Mouse (Mus musculus) heart, embryonic 11.5 days (tissue): ENCODE measurements around the gene Ldlr. TPM values are rescaled to one million over a fixed set of nuclear protein-coding genes. Genes with fewer than 3 reads are reported as not detected.
"Not testable (repeated sequence)": the region's sequence is repeated elsewhere in the genome, so short reads cannot be mapped to it uniquely, and the experiment has no call there.

Experiments used
- ATAC-seq: fragments of 200-750 bp; cut with Nextera tagmentation; replicated peaks from 2 replicates; pipeline ENCODE4 v1.8.0; 2017; ENCODE audit warnings: moderate library complexity; ENCODE audit not compliant: insufficient number of reproducible peaks, low FRiP score, low TSS enrichment
- H3K27ac ChIP-seq: fragments of 300-500 bp; sonication (generic); 2 replicates; pipeline ENCODE4 v1.5.1; 2014; ENCODE audit warnings: mild to moderate bottlenecking, low read depth, low read length
- H3K27me3 ChIP-seq: fragments of 300-500 bp; sonication (generic); 2 replicates; pipeline ENCODE4 v1.6.1; 2014; ENCODE audit warnings: mild to moderate bottlenecking, low read length, mixed read lengths; ENCODE audit not compliant: control insufficient read depth, insufficient read depth
- H3K36me3 ChIP-seq: fragments of 300-500 bp; sonication (generic); 2 replicates; pipeline ENCODE4 v1.6.1; 2014; ENCODE audit warnings: mild to moderate bottlenecking, low read length, moderate library complexity, mixed read lengths; ENCODE audit not compliant: control insufficient read depth, insufficient read depth
- H3K4me1 ChIP-seq: fragments of 300-500 bp; sonication (generic); 2 replicates; pipeline ENCODE4 v1.6.1; 2014; ENCODE audit warnings: low read length; ENCODE audit not compliant: control insufficient read depth, insufficient read depth
- H3K4me2 ChIP-seq: fragments of 300-500 bp; sonication (generic); 2 replicates; pipeline ENCODE4 v1.6.1; 2014; ENCODE audit warnings: mild to moderate bottlenecking, moderate library complexity
- H3K4me3 ChIP-seq: fragments of 300-500 bp; sonication (generic); 2 replicates; pipeline ENCODE4 v1.5.1; 2014; ENCODE audit warnings: low read depth, low read length
- H3K9ac ChIP-seq: fragments of 300-500 bp; sonication (generic); 2 replicates; pipeline ENCODE4 v1.6.1; 2014; ENCODE audit warnings: mild to moderate bottlenecking, low read depth, low read length, moderate library complexity
- H3K9me3 ChIP-seq: fragments of 300-500 bp; sonication (generic); replicated peaks from 2 replicates; pipeline ENCODE4 v1.6.1; 2016; ENCODE audit warnings: low read length; ENCODE audit not compliant: control insufficient read depth
- WGBS: fragments of 180-500 bp; shearing (Covaris S2); extraction: QIAGEN DNeasy Blood & Tissue Kit; methylation state at CpG from one replicate; pipeline ENCODE4 v1.1.7; 2014; ENCODE audit not compliant: insufficient replicate concordance; 5-methylcytosine and 5-hydroxymethylcytosine counted together
- polyA plus RNA-seq: library from polyadenylated mRNA; unstranded; fragments of >200 nt; fragmentation: Nextera tagmentation; extraction: Ambion mirVana; gene quantifications from 2 replicates; pipeline ENCODE4 v1.2.1, GENCODE M21; 2014

The Ldlr gene
- polyA plus RNA-seq, 1 experiment from 2014 or later, result 11.1 TPM

DNA sequence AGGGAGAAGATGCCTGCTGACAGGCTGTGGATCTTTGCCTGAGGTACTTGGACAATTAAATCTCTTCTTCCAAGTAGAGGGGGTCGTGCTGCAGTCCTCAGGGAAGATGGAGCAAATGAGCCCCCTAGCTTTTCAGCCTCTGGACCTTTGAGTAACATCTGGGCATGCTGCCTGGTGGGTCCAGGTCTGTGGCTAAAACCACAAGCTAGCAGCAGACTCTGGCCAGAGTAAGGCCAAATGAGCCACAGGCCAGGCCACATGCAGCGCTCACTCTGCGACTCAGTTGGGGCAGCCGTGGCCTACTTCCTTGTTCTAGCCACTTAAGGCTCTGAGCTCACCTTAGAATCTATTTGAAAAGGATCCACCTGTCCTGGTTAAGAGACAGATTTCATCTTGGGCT lies 30.8 kb upstream of the Ldlr start:
- Histone ChIP-seq H3K27me3 (no peaks in the 10 kb centered on the region), H3K9me3 (no peaks in the 10 kb centered on the region), H3K4me2 (no peak overlapping the region), H3K36me3 (peaks cover 23% of the 10 kb centered on the region), H3K4me1 (0 out of 2 replicates have a peak, but pooled peaks cover 11% of the 10 kb centered on the region), H3K4me3 (no peak overlapping the region), H3K9ac (no peak overlapping the region), H3K27ac (no peak overlapping the region)
- WGBS, result 97% methylated on average over 4 of the region's 4 CpGs
- no peak for ATAC-seq

DNA sequence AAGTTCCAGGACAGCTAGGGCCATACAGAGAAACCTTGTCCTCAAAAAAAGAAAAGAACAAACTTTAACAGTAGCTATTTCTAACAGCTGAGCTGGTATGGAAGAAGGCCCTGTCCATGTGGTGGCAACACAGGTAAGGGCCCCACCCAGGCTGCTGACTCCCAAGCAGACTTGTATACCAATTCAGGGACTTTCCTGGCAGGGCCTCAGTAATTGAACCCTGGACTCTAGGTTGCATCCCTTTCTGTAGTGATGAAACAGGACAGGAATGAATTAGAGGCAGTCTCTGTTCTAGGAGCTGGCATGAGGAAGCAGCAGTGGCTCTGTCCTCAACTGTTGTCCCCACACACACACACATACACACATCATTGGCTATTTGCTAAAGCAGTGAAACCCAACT lies 29.2 kb upstream of the Ldlr start:
- no peak for ATAC-seq
- H3K9me3 ChIP-seq, result no peaks in the 10 kb centered on the region
- peaks cover 23% of the 10 kb centered on the region for H3K36me3 ChIP-seq
- no peaks in the 10 kb centered on the region for H3K27me3 ChIP-seq
- H3K4me3 ChIP-seq, result no peak overlapping the region
- no peak overlapping the region for H3K4me2 ChIP-seq
- no peak overlapping the region for H3K27ac ChIP-seq
- H3K4me1 ChIP-seq, result 0 out of 2 replicates have a peak, but pooled peaks cover 3% of the 10 kb centered on the region
- H3K9ac ChIP-seq, result no peak overlapping the region

DNA sequence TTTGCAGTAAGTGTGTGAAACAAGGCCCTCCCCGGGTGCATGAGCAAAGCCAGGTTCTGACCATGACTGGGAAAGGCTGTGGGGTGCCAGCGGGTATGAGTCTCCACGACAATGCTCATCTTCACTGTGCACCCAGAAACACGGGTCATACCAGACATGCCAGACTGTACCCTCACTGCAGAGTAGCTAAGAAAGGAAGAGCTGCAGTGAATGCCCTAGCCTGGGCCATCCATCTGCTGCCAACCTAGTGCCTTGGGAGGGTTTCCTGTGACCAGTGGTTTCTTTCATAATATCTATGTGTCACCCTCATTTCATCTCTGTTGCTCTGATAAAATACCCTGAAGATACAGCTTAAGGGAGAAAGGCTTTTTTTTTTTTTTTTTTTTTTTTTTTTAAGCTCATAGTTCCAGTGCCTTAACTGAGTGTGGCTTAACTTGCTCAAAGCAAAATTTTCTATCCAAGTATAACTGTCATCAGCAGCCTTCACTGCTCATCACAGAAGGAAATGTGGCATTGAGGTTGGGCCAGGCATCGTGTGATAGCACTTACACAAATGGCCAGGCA lies 28.0 kb upstream of the Ldlr start:
- no peak overlapping the region for H3K27ac ChIP-seq
- 90% methylated on average over 5 of the region's 5 CpGs for WGBS
- no peak for ATAC-seq
- no peak overlapping the region for H3K4me2 ChIP-seq
- no peaks in the 10 kb centered on the region for H3K27me3 ChIP-seq
- H3K9ac ChIP-seq, result no peak overlapping the region
- H3K36me3 ChIP-seq, result peaks cover 28% of the 10 kb centered on the region
- H3K4me3 ChIP-seq, result no peak overlapping the region
- H3K9me3 ChIP-seq, result no peaks in the 10 kb centered on the region
- no peaks in the 10 kb centered on the region for H3K4me1 ChIP-seq

DNA sequence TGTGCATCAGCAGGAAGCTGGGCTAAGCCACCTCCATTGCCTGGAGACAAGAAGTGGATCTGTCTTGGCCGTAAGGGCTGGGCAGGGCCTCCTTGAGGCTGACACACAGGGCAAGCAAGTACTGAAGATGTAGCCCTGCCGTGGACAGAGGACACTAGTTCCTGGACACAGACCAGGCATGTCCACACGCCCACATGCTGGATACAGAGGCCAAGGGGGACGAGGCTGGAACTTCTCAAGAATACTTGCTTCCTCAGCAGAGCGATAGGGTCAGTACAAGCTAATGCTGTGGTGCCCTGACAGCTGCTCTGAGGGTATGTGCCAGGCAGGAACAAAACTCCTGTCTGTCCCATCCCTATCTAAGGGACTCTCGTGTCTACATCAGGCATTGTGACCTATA lies 26.2 kb upstream of the Ldlr start:
- WGBS, result 76% methylated on average over 6 of the region's 6 CpGs
- ATAC-seq, result no peak
- H3K9me3 ChIP-seq, result no peaks in the 10 kb centered on the region
- no peak overlapping the region for H3K4me3 ChIP-seq
- H3K27ac ChIP-seq, result no peak overlapping the region
- H3K36me3 ChIP-seq, result peaks cover 45% of the 10 kb centered on the region
- H3K4me2 ChIP-seq, result no peak overlapping the region
- no peaks in the 10 kb centered on the region for H3K27me3 ChIP-seq
- H3K9ac ChIP-seq, result no peak overlapping the region
- no peaks in the 10 kb centered on the region for H3K4me1 ChIP-seq

DNA sequence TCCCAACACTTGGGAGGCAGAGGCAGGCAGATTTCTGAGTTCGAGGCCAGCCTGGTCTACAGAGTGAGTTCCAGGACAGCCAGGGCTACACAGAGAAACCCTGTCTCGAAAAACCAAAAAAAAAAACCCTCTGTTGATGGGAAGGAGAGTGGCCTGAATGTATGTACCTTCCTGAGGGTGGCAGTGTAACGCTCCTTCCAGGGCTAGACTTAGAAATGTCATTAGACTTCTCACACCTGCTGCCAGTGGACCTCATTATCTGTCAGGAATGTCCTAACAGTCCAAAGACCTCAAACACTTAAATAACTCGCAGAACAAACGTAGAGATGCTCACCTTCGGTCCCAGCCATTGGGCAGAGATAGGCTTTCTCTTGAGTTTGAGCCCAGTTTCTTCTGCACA lies 24.0 kb upstream of the Ldlr start:
- H3K36me3 ChIP-seq, result peaks cover 47% of the 10 kb centered on the region
- H3K27ac ChIP-seq, H3K4me1 ChIP-seq, H3K9me3 ChIP-seq, H3K9ac ChIP-seq, H3K4me2 ChIP-seq, ATAC-seq, H3K4me3 ChIP-seq, H3K27me3 ChIP-seq: not testable (repeated sequence)
- WGBS, result 75% methylated on average over 6 of the region's 6 CpGs

DNA sequence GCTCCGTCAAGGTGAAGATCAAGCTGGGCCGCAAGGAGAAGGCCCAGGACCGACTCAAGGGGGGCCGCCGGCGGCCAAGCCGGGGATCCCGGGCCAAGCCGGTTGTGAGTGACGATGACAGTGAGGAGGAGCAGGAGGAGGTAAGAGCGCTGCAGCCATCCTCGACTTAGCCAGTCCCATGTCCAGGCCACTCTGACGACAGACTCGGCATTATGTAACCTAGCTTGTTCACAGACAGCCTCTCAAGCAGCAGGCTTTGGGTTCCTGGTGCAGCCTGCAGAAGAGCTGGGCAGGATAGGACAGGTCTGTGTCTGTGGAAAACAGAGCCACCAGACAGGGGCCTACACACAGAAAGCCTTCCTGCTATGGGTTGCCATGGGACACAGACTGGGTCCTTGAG lies 22.2 kb upstream of the Ldlr start:
- 93% methylated on average over 14 of the region's 14 CpGs for WGBS
- H3K9ac ChIP-seq, result no peak overlapping the region
- no peaks in the 10 kb centered on the region for H3K4me1 ChIP-seq
- H3K9me3 ChIP-seq, result no peaks in the 10 kb centered on the region
- no peak overlapping the region for H3K4me2 ChIP-seq
- H3K27ac ChIP-seq, result no peak overlapping the region
- H3K27me3 ChIP-seq, result no peaks in the 10 kb centered on the region
- no peak overlapping the region for H3K4me3 ChIP-seq
- no peak for ATAC-seq
- H3K36me3 ChIP-seq, result peaks cover 48% of the 10 kb centered on the region

DNA sequence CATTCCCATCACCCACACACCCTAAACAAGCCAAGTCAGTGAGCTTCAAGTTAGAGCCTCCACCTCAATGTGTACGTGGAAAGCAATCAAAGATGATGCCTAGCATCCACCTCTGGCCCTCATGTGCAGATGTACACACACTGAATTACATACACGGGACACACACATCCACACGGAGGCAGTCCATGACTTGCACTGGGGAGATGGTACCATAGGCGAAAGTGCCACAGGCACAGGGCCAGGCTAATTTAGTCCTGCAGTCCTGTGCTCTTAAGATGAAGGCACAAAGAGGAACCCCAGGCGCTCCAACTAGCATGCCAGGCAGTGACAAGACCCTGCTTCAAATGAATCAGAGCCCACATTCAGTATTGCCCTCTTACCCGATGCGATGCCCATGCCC lies 19.8 kb upstream of the Ldlr start:
- no peak for ATAC-seq
- Histone ChIP-seq H3K9me3 (no peaks in the 10 kb centered on the region), H3K4me1 (no peaks in the 10 kb centered on the region), H3K36me3 (peaks cover 57% of the 10 kb centered on the region), H3K4me2 (no peak overlapping the region), H3K9ac (no peak overlapping the region), H3K4me3 (no peak overlapping the region), H3K27me3 (no peaks in the 10 kb centered on the region), H3K27ac (no peak overlapping the region)
- 93% methylated on average over 7 of the region's 7 CpGs for whole genome bisulfite sequencing

DNA sequence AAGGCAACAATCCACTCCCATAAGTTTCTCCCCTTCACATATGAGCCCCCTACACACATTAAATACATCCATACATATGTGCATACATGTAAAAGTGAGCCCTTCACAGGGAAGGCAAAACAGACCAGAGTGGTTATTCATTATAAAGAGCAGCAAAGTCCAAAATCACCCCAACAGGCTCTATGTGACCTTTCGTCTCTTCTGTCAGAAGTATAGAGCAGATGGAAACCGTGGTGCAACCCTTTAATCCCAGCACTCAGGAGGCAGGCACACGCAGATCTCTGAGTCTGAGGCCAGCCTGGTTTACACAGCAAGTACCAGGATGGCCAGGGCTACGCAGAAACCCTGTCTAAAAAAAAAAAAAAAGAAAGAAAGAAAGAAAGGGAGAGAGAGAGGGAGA lies 17.2 kb upstream of the Ldlr start:
- Histone ChIP-seq H3K9me3 (no peaks in the 10 kb centered on the region), H3K9ac (no peak overlapping the region), H3K4me1 (no peaks in the 10 kb centered on the region), H3K36me3 (peaks cover 44% of the 10 kb centered on the region), H3K4me3 (no peak overlapping the region), H3K27me3 (no peaks in the 10 kb centered on the region), H3K27ac (no peak overlapping the region), H3K4me2 (no peak overlapping the region)
- ATAC-seq, result no peak
- 81% methylated on average over 4 of the region's 4 CpGs for WGBS

DNA sequence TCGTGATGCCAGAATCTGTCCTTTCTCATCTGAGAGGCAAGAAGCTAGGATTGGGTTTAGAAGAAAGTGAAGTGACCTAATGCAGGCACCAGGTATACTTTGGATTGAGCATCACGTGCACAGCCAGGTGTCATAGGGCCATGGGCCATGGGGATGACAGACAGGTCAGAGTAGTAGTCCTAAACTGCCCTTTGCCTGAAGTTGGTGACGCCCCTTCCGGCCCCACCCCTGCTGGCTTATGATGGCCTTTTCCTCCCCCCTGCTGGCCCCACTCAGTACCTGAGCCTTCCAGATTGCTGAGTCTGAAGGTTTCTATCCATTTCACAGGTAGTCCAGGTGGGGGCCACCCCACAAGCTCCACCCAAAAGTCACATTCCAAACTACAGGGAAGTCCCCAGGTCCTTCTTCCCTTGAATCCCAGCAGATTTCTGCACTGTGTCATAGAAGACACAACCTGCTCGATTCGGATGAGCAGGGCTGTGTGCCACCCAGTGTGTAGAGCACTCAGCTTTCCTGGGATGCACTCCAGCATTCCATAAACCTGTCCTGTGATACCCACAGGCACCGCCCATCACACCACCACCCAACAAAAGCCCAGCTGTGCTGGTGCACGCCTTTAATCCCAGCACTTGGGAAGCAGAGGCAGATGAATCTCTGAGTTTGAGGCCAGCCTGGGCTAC lies 16.6 kb upstream of the Ldlr start:
- H3K9me3 ChIP-seq, result no peaks in the 10 kb centered on the region
- no peak overlapping the region for H3K9ac ChIP-seq
- ATAC-seq, result no peak
- H3K36me3 ChIP-seq, result peaks cover 38% of the 10 kb centered on the region
- H3K27ac ChIP-seq, result no peak overlapping the region
- H3K27me3 ChIP-seq, result no peaks in the 10 kb centered on the region
- no peak overlapping the region for H3K4me3 ChIP-seq
- H3K4me1 ChIP-seq, result no peaks in the 10 kb centered on the region
- WGBS, result 89% methylated on average over 8 of the region's 8 CpGs
- no peak overlapping the region for H3K4me2 ChIP-seq
